Mouse (Mus musculus) bone marrow, adult 2 months (tissue): Measurements from ENCODE around the gene Fbxo10. TPM values are rescaled to one million over a fixed set of nuclear protein-coding genes. Genes with fewer than 3 reads are reported as not detected.
"Not testable (repeated sequence)": the region's sequence is repeated elsewhere in the genome, so short reads cannot be mapped to it uniquely, and the experiment has no call there.

Source experiments
- H3K27ac ChIP-seq: fragments of 200-500 bp; 2 replicates; pipeline ENCODE4 v1.5.1; 2012; ENCODE audit warnings: low read depth, mild to moderate bottlenecking, control low read depth, inconsistent platforms, low read length; ENCODE audit not compliant: control insufficient read depth, poor library complexity, insufficient read depth
- H3K4me1 ChIP-seq: fragments of 200-500 bp; 2 replicates; pipeline ENCODE4 v1.6.1; 2011; ENCODE audit warnings: low read length; ENCODE audit not compliant: control insufficient read depth, insufficient read depth
- H3K4me3 ChIP-seq: fragments of 200-500 bp; replicated peaks from 2 replicates; pipeline ENCODE3; 2011; ENCODE audit warnings: mild to moderate bottlenecking, low read depth, low read length, control low read depth; ENCODE audit not compliant: control insufficient read depth
- CTCF ChIP-seq: fragments of 200-500 bp; IDR thresholded peaks from 2 replicates; pipeline ENCODE4 v1.5.1; 2011; ENCODE audit warnings: low read length, control low read depth; ENCODE audit not compliant: control insufficient read depth, insufficient read depth
- POLR2A ChIP-seq: fragments of 200-500 bp; IDR thresholded peaks from 2 replicates; pipeline ENCODE4 v1.6.1; 2011; ENCODE audit warnings: low read depth, mild to moderate bottlenecking, control low read depth, low read length, borderline replicate concordance; ENCODE audit not compliant: control insufficient read depth
- WGBS: fragments of 180-500 bp; shearing (Covaris S2); methylation state at CpG from one replicate; pipeline ENCODE4 v1.1.7; 2018; 5-methylcytosine and 5-hydroxymethylcytosine counted together
- polyA plus RNA-seq: library from polyadenylated mRNA; stranded (reverse); fragments of >200 nt; gene quantifications from 2 replicates; pipeline ENCODE4 v1.2.4, GENCODE M21; 2011; ENCODE audit warnings: low replicate concordance; ENCODE audit not compliant: missing spikeins, insufficient read depth, insufficient read length

The Fbxo10 gene
- polyA plus RNA-seq, 1 experiment: 7.6 TPM

DNA sequence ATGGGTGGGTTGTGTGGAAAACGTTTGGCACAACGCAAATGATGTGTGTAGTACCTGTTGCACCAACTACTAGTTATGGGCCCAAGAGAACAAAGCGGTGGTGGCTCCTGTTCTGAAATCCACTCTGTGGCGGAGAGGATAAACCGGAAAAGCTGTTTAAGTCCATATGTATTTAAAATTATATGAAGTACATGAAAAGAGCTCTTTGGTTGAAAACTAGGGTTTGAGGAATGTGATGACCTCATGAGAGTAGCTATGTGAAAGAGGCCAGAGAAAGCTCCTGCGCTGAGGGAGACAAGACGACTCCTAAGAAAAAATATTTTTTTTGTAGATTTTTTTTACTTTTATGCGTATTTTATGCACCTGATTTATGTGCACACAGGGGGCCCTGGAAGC, 489 bp upstream of the Fbxo10 start:
- Histone ChIP-seq H3K4me3 (peak overlapping the region; percentile 50), H3K27ac (no peak overlapping the region), H3K4me1 (peaks cover 3% of the 10 kb centered on the region)
- 47% methylated on average over 8 of the region's 8 CpGs for WGBS
- TF ChIP-seq CTCF (no peak), POLR2A (no peak)

DNA sequence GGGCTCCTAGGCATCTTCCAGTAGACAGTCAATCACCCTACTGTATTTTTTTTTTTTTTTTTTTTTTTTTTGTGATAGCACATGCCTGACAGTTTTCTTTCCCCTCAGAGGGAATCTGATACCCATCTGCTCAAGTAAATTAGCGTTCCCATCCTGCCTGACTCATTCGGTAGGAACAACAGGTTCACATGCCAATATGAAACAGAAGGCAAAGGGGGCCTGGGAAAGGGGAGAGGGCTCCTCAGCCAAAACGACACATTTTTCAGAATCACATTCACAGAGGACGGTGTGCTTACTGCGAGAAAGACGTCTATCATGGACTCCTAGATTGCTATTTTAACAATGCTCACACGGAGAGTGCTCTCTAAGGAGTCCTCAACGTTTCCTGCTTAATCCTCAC, 917 bp downstream of the Fbxo10 start:
- WGBS: 14% methylated on average over 8 of the region's 8 CpGs
- H3K4me3 ChIP-seq: peak overlapping the region; percentile 43
- no peak overlapping the region for H3K27ac ChIP-seq
- H3K4me1 ChIP-seq: peaks cover 3% of the 10 kb centered on the region
- TF ChIP-seq POLR2A: no peak
- TF ChIP-seq CTCF: no peak

DNA sequence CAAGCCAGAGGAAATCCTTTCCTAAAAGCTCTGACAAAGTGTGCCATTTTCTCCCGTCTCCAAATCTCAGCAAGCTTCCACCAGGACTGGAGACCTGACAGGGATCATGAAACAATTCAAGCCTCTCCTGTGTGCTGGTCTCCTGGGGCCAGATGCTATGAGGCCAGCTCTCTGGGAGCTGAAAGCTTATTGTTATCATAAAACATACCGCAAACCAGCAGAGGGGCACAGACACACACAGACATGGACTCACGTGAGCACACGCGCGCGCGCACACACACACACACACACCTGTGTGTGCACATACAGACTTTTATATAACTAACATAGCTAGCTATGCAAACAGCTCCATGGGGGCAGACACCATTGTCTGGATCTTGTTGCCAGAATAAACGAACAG, 1.5 kb downstream of the Fbxo10 start:
- TF ChIP-seq POLR2A (no peak), CTCF (no peak)
- Histone ChIP-seq H3K4me3 (no peak overlapping the region), H3K4me1 (peaks cover 3% of the 10 kb centered on the region), H3K27ac (no peak overlapping the region)
- 89% methylated on average over 9 of the region's 9 CpGs for WGBS

DNA sequence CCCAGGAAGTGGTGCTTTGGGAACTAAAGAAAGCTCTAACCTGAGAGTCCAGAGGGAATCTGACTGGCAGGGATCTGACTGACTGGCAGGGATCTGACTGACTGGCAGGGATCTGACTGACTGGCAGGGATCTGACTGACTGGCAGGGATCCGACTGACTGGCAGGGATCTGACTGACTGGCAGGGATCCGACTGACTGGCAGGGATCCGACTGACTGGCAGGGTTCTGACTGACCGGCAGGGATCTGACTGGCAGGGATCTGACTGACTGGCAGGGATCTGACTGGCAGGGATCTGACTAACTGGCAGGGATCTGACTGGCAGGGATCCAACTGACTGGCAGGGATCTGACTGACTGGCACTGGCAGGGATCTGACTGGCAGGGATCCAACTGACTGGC, 3.4 kb downstream of the Fbxo10 start:
- H3K4me1 ChIP-seq, H3K27ac ChIP-seq: not testable (repeated sequence)
- 85% methylated on average over 4 of the region's 4 CpGs for WGBS

DNA sequence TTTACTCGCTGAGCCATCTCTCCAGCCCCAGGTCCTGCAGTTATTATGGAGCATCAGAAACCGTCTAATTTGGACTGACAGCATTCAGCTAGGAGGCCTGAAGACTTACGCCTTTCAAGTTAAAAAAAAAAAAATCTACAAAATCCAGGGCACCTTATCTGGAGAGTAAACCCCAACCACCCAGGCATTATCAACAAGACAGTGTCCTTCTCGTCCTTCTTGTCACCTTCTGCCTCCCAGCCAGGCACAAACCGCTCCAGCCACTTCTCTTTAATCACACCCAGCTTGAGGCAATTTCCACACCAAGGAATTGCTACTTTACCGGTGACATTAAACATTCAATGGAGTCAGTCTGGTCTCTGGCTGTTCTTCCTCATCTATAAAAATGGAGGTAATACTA, 10.9 kb downstream of the Fbxo10 start:
- H3K4me1 ChIP-seq: peaks cover 3% of the 10 kb centered on the region
- 52% methylated on average over 6 of the region's 6 CpGs for WGBS
- TF ChIP-seq POLR2A (no peak), CTCF (no peak)

More for the DNA sequence above, 3.4 kb downstream of the Fbxo10 start:
- not testable (repeated sequence) for H3K4me3 ChIP-seq

DNA sequence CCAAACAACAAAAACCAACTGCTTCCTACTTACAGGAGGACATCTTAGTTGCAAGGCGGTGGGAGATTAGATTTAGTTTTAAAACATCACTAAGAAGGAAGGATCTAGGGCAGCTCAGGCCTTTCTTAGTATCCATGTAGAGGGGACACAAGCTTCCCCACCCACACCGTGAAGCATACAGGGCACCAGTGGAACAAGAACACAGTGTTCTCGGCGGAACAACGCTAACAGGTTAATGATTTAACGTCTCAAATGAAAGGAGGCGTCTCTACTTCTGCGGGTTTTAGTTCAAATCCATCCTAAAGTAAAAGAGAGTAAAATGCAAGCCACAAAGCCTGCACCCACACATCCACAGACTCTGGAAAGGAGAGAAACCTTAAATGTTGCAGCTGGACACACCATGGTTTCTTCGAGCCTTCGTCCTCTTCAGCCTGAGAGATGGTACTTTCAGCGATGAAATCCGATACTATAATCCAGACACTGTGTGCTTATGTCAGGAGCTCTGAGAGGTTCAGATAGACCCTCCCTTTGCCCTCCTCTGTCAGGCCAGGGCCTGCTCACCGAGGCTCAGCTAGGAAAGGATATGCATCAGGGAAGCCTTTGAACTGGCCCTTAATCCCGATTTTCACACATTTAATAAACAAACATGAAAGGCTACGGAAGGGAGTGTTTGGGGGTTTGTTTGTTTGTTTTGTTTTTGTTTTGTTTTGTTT, 12.0 kb downstream of the Fbxo10 start:
- WGBS: 93% methylated on average over 15 of the region's 15 CpGs
- TF ChIP-seq CTCF: no peak
- no peak for TF ChIP-seq POLR2A
- Histone ChIP-seq H3K4me3 (no peak overlapping the region), H3K4me1 (peaks cover 3% of the 10 kb centered on the region), H3K27ac (no peak overlapping the region)

More for the DNA sequence above, 10.9 kb downstream of the Fbxo10 start:
- Histone ChIP-seq H3K27ac (no peak overlapping the region), H3K4me3 (no peak overlapping the region)

DNA sequence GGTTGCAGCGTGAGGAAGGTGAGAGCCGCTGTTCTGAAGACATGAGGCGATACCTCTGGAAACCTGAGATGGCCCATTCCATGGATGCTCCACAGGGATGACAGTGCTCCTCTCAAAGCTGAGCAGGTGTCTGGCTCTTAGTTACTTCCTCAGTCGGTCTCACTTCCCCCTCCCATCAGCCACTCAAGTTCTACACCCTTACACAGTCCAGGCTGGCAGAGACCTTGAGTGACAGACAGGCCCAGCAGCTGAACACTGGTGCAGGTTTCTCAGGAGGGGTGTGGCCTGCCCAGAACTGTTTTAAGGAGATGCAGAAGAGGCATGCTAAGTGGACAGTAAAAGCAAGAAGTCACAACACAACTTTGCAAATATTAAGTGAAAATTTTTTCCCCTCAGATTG, 16.7 kb downstream of the Fbxo10 start:
- TF ChIP-seq POLR2A: no peak
- TF ChIP-seq CTCF: no peak
- H3K4me3 ChIP-seq: no peak overlapping the region
- WGBS: 68% methylated on average over 4 of the region's 4 CpGs
- H3K27ac ChIP-seq: no peak overlapping the region
- H3K4me1 ChIP-seq: peaks cover 3% of the 10 kb centered on the region; the same call in 1 of the 2 replicates

DNA sequence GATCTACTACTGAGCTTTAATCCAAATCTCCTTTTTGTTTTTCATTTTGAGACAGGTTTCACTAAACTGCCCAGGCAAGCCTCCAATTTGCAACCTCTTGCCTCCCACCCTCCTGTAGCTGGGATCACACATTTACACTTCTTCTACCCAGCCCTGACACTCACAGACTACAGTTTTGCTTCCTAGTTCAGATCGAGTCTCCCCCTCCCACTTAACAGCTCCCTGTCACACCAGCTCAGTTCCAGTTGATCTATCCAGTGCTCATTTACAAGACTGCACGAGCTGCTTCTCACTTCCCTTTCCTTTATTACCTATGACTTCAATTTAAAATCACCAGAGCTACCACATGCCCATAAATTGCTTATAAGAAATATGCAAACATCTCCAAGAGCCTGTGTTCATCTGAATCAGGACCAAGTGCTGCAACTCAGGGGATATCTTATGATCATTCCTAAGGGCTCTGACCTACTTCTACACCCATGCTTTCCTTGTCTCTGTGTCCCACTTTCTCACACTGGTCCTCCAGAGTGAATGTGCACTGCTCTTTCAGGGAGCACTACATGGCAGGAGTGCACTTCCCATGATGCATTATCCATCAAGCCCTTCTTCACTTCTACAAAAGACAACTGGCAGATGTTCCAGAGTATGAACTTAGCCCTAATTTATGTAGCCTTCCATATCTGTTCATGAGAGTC, 18.2 kb downstream of the Fbxo10 start:
- Histone ChIP-seq H3K4me3 (no peak overlapping the region), H3K27ac (no peak overlapping the region), H3K4me1 (peaks cover 3% of the 10 kb centered on the region; the same call in 1 of the 2 replicates)
- 14% methylated on average over 2 of the region's 2 CpGs for WGBS
- TF ChIP-seq CTCF (no peak), POLR2A (no peak)
